In the genomic region with DNA sequence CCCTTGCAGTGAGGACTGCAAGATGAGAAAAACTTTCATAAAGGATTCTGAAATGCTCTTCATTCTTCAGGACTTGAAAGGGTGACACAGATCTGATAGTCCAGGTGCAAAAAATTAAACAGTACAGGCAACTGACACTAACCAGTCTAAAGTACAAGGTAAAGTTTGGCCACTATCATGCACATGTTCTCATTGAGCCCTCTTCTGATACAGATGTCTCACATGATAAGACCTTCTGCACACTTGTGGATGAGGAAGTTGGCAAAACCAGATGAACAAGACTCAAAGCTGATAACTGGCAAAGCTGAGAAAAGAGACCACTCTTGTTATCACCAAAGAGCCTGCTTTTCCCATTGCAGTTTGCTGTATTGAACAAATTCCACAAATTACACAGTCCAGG, we compare ENCODE assay signal across 22 mouse cellular contexts. TPM values are rescaled to one million over a fixed set of nuclear protein-coding genes. Genes with fewer than 3 reads are reported as not detected.
DNase-seq lines count a peak whose midpoint lies in the region; ATAC-seq lines count a peak whose summit lies in the region.
"Had no signal": no experiment of that assay in that cellular context is flagged by ENCODE, and none has a peak within 500 bp of the region (broad histone marks: within the 10 kb centered on the region; RNA-seq: fewer than 3 reads in every experiment).

No protein-coding gene starts in this region.

- H3K9me3 ChIP-seq in embryonic facial prominence, embryonic 14.5 days (ENCODE audit: control insufficient read depth, low read length): no peaks in the 10 kb centered on the region
- H3K9me3 ChIP-seq in embryonic facial prominence, embryonic 10.5 days: no peaks in the 10 kb centered on the region
- H3K9me3 ChIP-seq: embryonic facial prominence, embryonic 13.5 days; megakaryocyte, embryonic 14.5 days had no signal

- H3K27me3 ChIP-seq in embryonic facial prominence, embryonic 14.5 days (replicated peaks; ENCODE audit: control insufficient read depth, insufficient read depth, low read length): no peaks in the 10 kb centered on the region
- H3K27me3 ChIP-seq in embryonic facial prominence, embryonic 10.5 days (replicated peaks; ENCODE audit: low read depth, poor library complexity, severe bottlenecking): no peaks in the 10 kb centered on the region
- H3K27me3 ChIP-seq: embryonic facial prominence, embryonic 13.5 days; megakaryocyte, embryonic 14.5 days had no signal

- no peaks in the 10 kb centered on the region for H3K4me1 ChIP-seq in embryonic facial prominence, embryonic 14.5 days (ENCODE audit: control insufficient read depth, insufficient read depth, low read length)
- no peaks in the 10 kb centered on the region for H3K4me1 ChIP-seq in embryonic facial prominence, embryonic 10.5 days
- H3K4me1 ChIP-seq: embryonic facial prominence, embryonic 13.5 days had no signal

- intact Hi-C loops in gastrocnemius, postnatal 36 days (cut with DNase I): no loop called here

- no peaks in the 10 kb centered on the region for H3K36me3 ChIP-seq in embryonic facial prominence, embryonic 14.5 days (ENCODE audit: control insufficient read depth, insufficient read depth, low read length)
- H3K36me3 ChIP-seq in embryonic facial prominence, embryonic 10.5 days (replicated peaks): no peaks in the 10 kb centered on the region
- H3K36me3 ChIP-seq: embryonic facial prominence, embryonic 13.5 days had no signal

- H3K4me2 ChIP-seq in embryonic facial prominence, embryonic 14.5 days (ENCODE audit: low read depth, low read length): no peak overlapping the region
- H3K4me2 ChIP-seq: embryonic facial prominence, embryonic 13.5 days; heart, embryonic 11.5 days had no signal

- no peak overlapping the region for H3K4me3 ChIP-seq in embryonic facial prominence, embryonic 14.5 days (ENCODE audit: low read depth, low read length)
- H3K4me3 ChIP-seq in embryonic facial prominence, embryonic 10.5 days: no peak overlapping the region
- H3K4me3 ChIP-seq: embryonic facial prominence, embryonic 13.5 days; megakaryocyte, embryonic 14.5 days had no signal

- H3K9ac ChIP-seq in embryonic facial prominence, embryonic 14.5 days (ENCODE audit: low read depth, low read length): no peak overlapping the region
- H3K9ac ChIP-seq: embryonic facial prominence, embryonic 13.5 days had no signal

- peak; percentile 3 for DNase-seq in embryonic facial prominence, embryonic 14.5 days (ENCODE audit: low spot score)
- no peak for DNase-seq in embryonic facial prominence, embryonic 10.5 days (ENCODE audit: low spot score)
- DNase-seq in c-Kit-positive CD71-negative TER-119-negative erythroid progenitor cells, embryonic 14.5 days (ENCODE audit: low read depth): peak; percentile 16
- peak; percentile 20 for DNase-seq in induced T-regulatory cell, adult 2 months (ENCODE audit: low read depth)
- DNase-seq in gastrocnemius, adult 18-20 months (ENCODE audit: low spot score): no peak
- no peak for DNase-seq in kidney, postnatal 10 days
- DNase-seq in gastrocnemius, postnatal 36 days: no peak
- DNase-seq: cerebellum, adult 9-10 months; heart, postnatal 14 days; kidney, adult 11 months; left cerebral cortex, postnatal 4 days; lung, postnatal 10 days had no signal

- H3K27ac ChIP-seq in embryonic facial prominence, embryonic 14.5 days (replicated peaks; ENCODE audit: low read depth, low read length): no peak overlapping the region
- H3K27ac ChIP-seq in embryonic facial prominence, embryonic 10.5 days (replicated peaks): no peak overlapping the region
- H3K27ac ChIP-seq: embryonic facial prominence, embryonic 13.5 days; kidney, postnatal 0 days had no signal

- ATAC-seq in embryonic facial prominence, embryonic 14.5 days (ENCODE audit: low read depth): no peak
- ATAC-seq in megakaryocyte, adult 5-6 weeks (ENCODE audit: poor library complexity, severe bottlenecking): peak; percentile 51
- ATAC-seq: forebrain, embryonic 16.5 days; hindbrain, embryonic 16.5 days; midbrain, embryonic 16.5 days had no signal

RNA-seq across cellular contexts. Expression of a gene that starts 38.0 kb away (rescaled TPM):
- 0.09 and 0.22 TPM in 2 replicates for polyA plus RNA-seq in embryonic facial prominence, embryonic 14.5 days (2014; fragmentation: Nextera tagmentation; extraction: Ambion mirVana)
- polyA plus RNA-seq in embryonic facial prominence, embryonic 10.5 days (2016; fragmentation: Nextera tagmentation; extraction: Ambion mirVana): 0.08 and 0.12 TPM in 2 replicates
- total RNA-seq in megakaryocyte, adult 5-6 weeks (2015): 16.2 and 17.5 TPM in 2 replicates
- total RNA-seq in megakaryocyte, adult 5-6 weeks (2017): 3.0 and 5.1 TPM in 2 replicates
- total RNA-seq in gastrocnemius, adult 18-20 months (2021): under 1 TPM in 1 of 2 experiments, not detected in 1; 0.07 TPM
- not detected for total RNA-seq in gastrocnemius, postnatal 36 days (2021)
- total RNA-seq: layer of hippocampus, adult 18-20 months had no signal
- polyA plus RNA-seq: forebrain, embryonic 16.5 days; kidney, postnatal 0 days; testis, adult 2 months had no signal

Comparison
In these comparisons a context has a peak if more than half of its experiments do, and no peak if none do; other contexts are left out.
1. DNase-seq: peak in embryonic facial prominence, embryonic 14.5 days (single experiment), c-Kit-positive CD71-negative TER-119-negative erythroid progenitor cells, embryonic 14.5 days (single experiment) and induced T-regulatory cell, adult 2 months (single experiment); none in embryonic facial prominence, embryonic 10.5 days (single experiment), gastrocnemius, adult 18-20 months (single experiment), kidney, postnatal 10 days (single experiment) and gastrocnemius, postnatal 36 days (0 of 2).